Mouse (Mus musculus): Measurements from ENCODE around the gene Hopx.

The Hopx gene

GRCm38 (mm10) chr5:77132457-77133135 is 17.7 kb upstream of the Hopx start:
- no peak for DNase-seq (ENCODE audit: low spot score in 2 of 2)

GRCm38 (mm10) chr5:77131879-77132278 is 17.0 kb upstream of the Hopx start:
- DNase-seq (ENCODE audit: low spot score in 2 of 2): no peak

GRCm38 (mm10) chr5:77130310-77131020 is 15.5 kb upstream of the Hopx start:
- DNase-seq (ENCODE audit: low spot score in 2 of 2): peak; percentile 66 to 75

GRCm38 (mm10) chr5:77129907-77130306 is 15.0 kb upstream of the Hopx start:
- peak; percentile 18 to 30 for DNase-seq (ENCODE audit: low spot score in 2 of 2)

GRCm38 (mm10) chr5:77128854-77129253 is 13.9 kb upstream of the Hopx start:
- DNase-seq (ENCODE audit: low spot score in 2 of 2): no peak

- DNase-seq (ENCODE audit: low spot score in 2 of 2): no peak
These were observed 11.6 kb upstream of the Hopx start for GRCm38 (mm10) chr5:77126415-77126968.

- DNase-seq (ENCODE audit: low spot score in 2 of 2): no peak
These were observed 9.9 kb upstream of the Hopx start for GRCm38 (mm10) chr5:77124817-77125283.

- no peak for DNase-seq (ENCODE audit: low spot score in 2 of 2)
These were observed 9.2 kb upstream of the Hopx start for GRCm38 (mm10) chr5:77124165-77124564.

GRCm38 (mm10) chr5:77123597-77123996 is 8.7 kb upstream of the Hopx start:
- no peak for DNase-seq (ENCODE audit: low spot score in 2 of 2)

- DNase-seq (ENCODE audit: low spot score in 2 of 2): peak in 1 of 2 experiments; percentile 44
These were observed 7.6 kb upstream of the Hopx start for GRCm38 (mm10) chr5:77122254-77123192.

GRCm38 (mm10) chr5:77120701-77121100 is 5.8 kb upstream of the Hopx start:
- no peak for DNase-seq (ENCODE audit: low spot score in 2 of 2)

- DNase-seq (ENCODE audit: low spot score in 2 of 2): no peak
These were observed 4.8 kb upstream of the Hopx start for GRCm38 (mm10) chr5:77119475-77120422.

- DNase-seq (ENCODE audit: low spot score in 2 of 2): peak in 1 of 2 experiments; percentile 28
These were observed 811 bp upstream of the Hopx start for GRCm38 (mm10) chr5:77115732-77116131.

- no peak for DNase-seq (ENCODE audit: low spot score in 2 of 2)
These were observed 1.1 kb downstream of the Hopx start for GRCm38 (mm10) chr5:77113773-77114172.

- no peak for DNase-seq (ENCODE audit: low spot score in 2 of 2)
These were observed 2.9 kb downstream of the Hopx start for GRCm38 (mm10) chr5:77112066-77112465.

GRCm38 (mm10) chr5:77109814-77110213 is 5.1 kb downstream of the Hopx start:
- no peak for DNase-seq (ENCODE audit: low spot score in 2 of 2)

- DNase-seq (ENCODE audit: low spot score in 2 of 2): no peak
These were observed 6.1 kb downstream of the Hopx start for GRCm38 (mm10) chr5:77108806-77109205.

- DNase-seq (ENCODE audit: low spot score in 2 of 2): no peak
These were observed 7.6 kb downstream of the Hopx start for GRCm38 (mm10) chr5:77107146-77107822.

- DNase-seq (ENCODE audit: low spot score in 2 of 2): no peak
These were observed 12.2 kb downstream of the Hopx start for GRCm38 (mm10) chr5:77102522-77103365.

All from heart, adult 9 months (tissue).